Mouse (Mus musculus) small intestine, adult 10 weeks (tissue): Measurements from ENCODE around the gene Gm10220. TPM values are rescaled to one million over a fixed set of nuclear protein-coding genes. Genes with fewer than 3 reads are reported as not detected.

ENCODE experiments used
- polyA plus RNA-seq: library from polyadenylated mRNA; stranded (reverse); fragments of 350-450 nt; fragmentation: Illumina TruSeq; extraction: RNeasy Lipid Tissue Mini Kit (QIAGEN cat#74804); gene quantifications from one replicate; pipeline ENCODE4 v1.2.3, GENCODE M21; 2014; ENCODE audit warnings: low replicate concordance

Gm10220 gene
- polyA plus RNA-seq, result not detected

GRCm38 (mm10) chr5:26121321-26121720 is at the start of gene Gm10220:
Gene Gm10220, minus strand, starts transcription at chr5:26121421.

GRCm38 (mm10) chr5:26105262-26105661 is 16.0 kb downstream of the Gm10220 start, which contains the start of gene 5031410I06Rik:
Gene 5031410I06Rik, minus strand, starts transcription at chr5:26105362.

GRCm38 (mm10) chr5:26089191-26089590 is 32.0 kb downstream of the Gm10220 start, which contains the start of gene Gm10471:
Gene Gm10471, minus strand, starts transcription at chr5:26089291.

Other genes with a start within 250 kb of the Gm10220 start
- gene Gm21663, start 179.0 kb downstream of the Gm10220 start, polyA plus RNA-seq, result not detected
- not detected for gene Gm21671, start 167.0 kb downstream of the Gm10220 start, polyA plus RNA-seq
- not detected for gene Gm21680, start 148.8 kb downstream of the Gm10220 start, polyA plus RNA-seq
- not detected for gene Gm21698, start 132.8 kb downstream of the Gm10220 start, polyA plus RNA-seq
- gene Gm1979, start 116.6 kb downstream of the Gm10220 start, polyA plus RNA-seq, result not detected
- not detected for gene Gm5862, start 98.5 kb downstream of the Gm10220 start, polyA plus RNA-seq
- gene Speer4a, start 81.9 kb downstream of the Gm10220 start, polyA plus RNA-seq, result not detected
- gene Gm7347, start 62.8 kb downstream of the Gm10220 start, polyA plus RNA-seq, result not detected
- gene Gm10471, start 32.1 kb downstream of the Gm10220 start, polyA plus RNA-seq, result not detected
- not detected for gene 5031410I06Rik, start 16.1 kb downstream of the Gm10220 start, polyA plus RNA-seq
- not detected for gene Gm7361, start 136.3 kb upstream of the Gm10220 start, polyA plus RNA-seq